Mouse (Mus musculus) liver, embryonic 14.5 days (tissue): ENCODE measurements at regions not wholly inside any gene's neighbourhood (a gene's known extent, or its start where the extent isn't known, plus 50 kb on each side); places are given as distances from the start of the nearest gene placed in this dataset.

Experiments
- CTCF ChIP-seq: IDR thresholded peaks from 2 replicates; pipeline ENCODE4 v1.5.1; 2016; ENCODE audit warnings: antibody characterized with exemption, low read depth, control low read depth
- EP300 ChIP-seq: IDR thresholded peaks from 2 replicates; pipeline ENCODE4 v1.6.1; 2016; ENCODE audit warnings: antibody characterized with exemption, low read depth

- no peak for TF ChIP-seq CTCF
- no peak for TF ChIP-seq EP300
Observed at GRCm38 (mm10) chr2:170250680-170251079, 102.8 kb upstream of the Zfp217 start.
